Mouse (Mus musculus) embryonic facial prominence, embryonic 11.5 days (tissue): ENCODE results near the gene Col24a1. TPM values are rescaled to one million over a fixed set of nuclear protein-coding genes. Genes with fewer than 3 reads are reported as not detected.
A peak's percentile ranks its signal among the peaks of the same experiment; 100 is the strongest.

Experiments
- ATAC-seq: fragments of 200-750 bp; cut with Nextera tagmentation; replicated peaks from 2 replicates; pipeline ENCODE4 v1.8.0; 2017; ENCODE audit warnings: low read depth; ENCODE audit not compliant: insufficient number of reproducible peaks, low FRiP score, low TSS enrichment
- DNase-seq: peaks from one replicate; pipeline ENCODE4 v3.0.0-alpha.2; 2015; ENCODE audit warnings: low spot score
- H3K27ac ChIP-seq: fragments of 300-500 bp; sonication (generic); replicated peaks from 2 replicates; pipeline ENCODE4 v1.5.1; 2014; ENCODE audit warnings: mild to moderate bottlenecking, low read depth, low read length, control low read depth
- H3K27me3 ChIP-seq: fragments of 300-500 bp; sonication (generic); 2 replicates; pipeline ENCODE4 v1.6.1; 2014; ENCODE audit warnings: mild to moderate bottlenecking, low read length, moderate library complexity, mixed read lengths; ENCODE audit not compliant: control insufficient read depth, insufficient read depth
- H3K36me3 ChIP-seq: fragments of 300-500 bp; sonication (generic); replicated peaks from 2 replicates; pipeline ENCODE4 v1.6.1; 2014; ENCODE audit warnings: low read depth, mild to moderate bottlenecking, low read length, moderate library complexity, mixed read lengths; ENCODE audit not compliant: control insufficient read depth, insufficient read depth
- H3K4me1 ChIP-seq: fragments of 300-500 bp; sonication (generic); 2 replicates; pipeline ENCODE4 v1.6.1; 2014; ENCODE audit warnings: low read length, mixed read lengths; ENCODE audit not compliant: control insufficient read depth, insufficient read depth
- H3K4me2 ChIP-seq: fragments of 300-500 bp; sonication (generic); 2 replicates; pipeline ENCODE4 v1.6.1; 2014; ENCODE audit warnings: low read depth, mild to moderate bottlenecking, control low read depth, low read length, moderate library complexity
- H3K4me3 ChIP-seq: fragments of 300-500 bp; sonication (generic); 2 replicates; pipeline ENCODE4 v1.5.1; 2014; ENCODE audit warnings: low read depth, low read length, control low read depth
- H3K9ac ChIP-seq: fragments of 300-500 bp; sonication (generic); replicated peaks from 2 replicates; pipeline ENCODE4 v1.6.1; 2014; ENCODE audit warnings: mild to moderate bottlenecking, control low read depth, low read length
- H3K9me3 ChIP-seq: fragments of 300-500 bp; sonication (generic); replicated peaks from 2 replicates; pipeline ENCODE4 v1.6.1; 2016; ENCODE audit warnings: mild to moderate bottlenecking, low read length, inconsistent platforms, mixed read lengths; ENCODE audit not compliant: control insufficient read depth
- WGBS: fragments of 180-500 bp; shearing (Covaris S2); extraction: QIAGEN DNeasy Blood & Tissue Kit; methylation state at CpG from one replicate; pipeline ENCODE4 v1.1.7; 2014; 5-methylcytosine and 5-hydroxymethylcytosine counted together
- polyA plus RNA-seq: library from polyadenylated mRNA; unstranded; fragments of >200 nt; fragmentation: Nextera tagmentation; extraction: Ambion mirVana; gene quantifications from 2 replicates; pipeline ENCODE4 v1.2.1, GENCODE M21; 2014

Gene Col24a1
- polyA plus RNA-seq, 1 experiment from 2014 or later = 2.1 TPM

- no peaks in the 10 kb centered on the region for H3K4me1 ChIP-seq
- no peak for DNase-seq
- no peak for ATAC-seq
- H3K4me3 ChIP-seq = no peak overlapping the region
- no peaks in the 10 kb centered on the region for H3K9me3 ChIP-seq
- no peaks in the 10 kb centered on the region for H3K36me3 ChIP-seq
- H3K27ac ChIP-seq = no peak overlapping the region
- H3K4me2 ChIP-seq = no peak overlapping the region
- H3K27me3 ChIP-seq = no peaks in the 10 kb centered on the region
- H3K9ac ChIP-seq = no peak overlapping the region
- 79% methylated on average over 3 of the region's 3 CpGs for WGBS
Measured at GRCm38 (mm10) chr3:145550216-145550615, 257.9 kb downstream of the Col24a1 start.

GRCm38 (mm10) chr3:145554388-145554787 lies 262.1 kb downstream of the Col24a1 start:
- no peak overlapping the region for H3K27ac ChIP-seq
- H3K4me2 ChIP-seq = no peak overlapping the region
- no peak for DNase-seq
- H3K27me3 ChIP-seq = no peaks in the 10 kb centered on the region
- H3K4me1 ChIP-seq = no peaks in the 10 kb centered on the region
- ATAC-seq = no peak
- no peak overlapping the region for H3K4me3 ChIP-seq
- H3K9me3 ChIP-seq = no peaks in the 10 kb centered on the region
- H3K9ac ChIP-seq = no peak overlapping the region
- H3K36me3 ChIP-seq = no peaks in the 10 kb centered on the region
- WGBS = 72% methylated on average over 2 of the region's 2 CpGs

GRCm38 (mm10) chr3:145556206-145556605 lies 263.9 kb downstream of the Col24a1 start:
- DNase-seq (no peak), ATAC-seq (no peak)
- H3K4me2 ChIP-seq = no peak overlapping the region
- 92% methylated on average over 10 of the region's 10 CpGs for WGBS
- no peak overlapping the region for H3K4me3 ChIP-seq
- H3K4me1 ChIP-seq = no peaks in the 10 kb centered on the region
- H3K27me3 ChIP-seq = no peaks in the 10 kb centered on the region
- no peak overlapping the region for H3K9ac ChIP-seq
- H3K9me3 ChIP-seq = no peaks in the 10 kb centered on the region
- no peak overlapping the region for H3K27ac ChIP-seq
- no peaks in the 10 kb centered on the region for H3K36me3 ChIP-seq

GRCm38 (mm10) chr3:145559675-145560074 lies 267.4 kb downstream of the Col24a1 start:
- DNase-seq = no peak
- H3K9ac ChIP-seq = no peak overlapping the region
- H3K4me1 ChIP-seq = no peaks in the 10 kb centered on the region
- H3K27me3 ChIP-seq = no peaks in the 10 kb centered on the region
- no peak overlapping the region for H3K27ac ChIP-seq
- no peaks in the 10 kb centered on the region for H3K36me3 ChIP-seq
- ATAC-seq = no peak
- 91% methylated on average over 5 of the region's 5 CpGs for WGBS
- H3K4me2 ChIP-seq = no peak overlapping the region
- H3K9me3 ChIP-seq = no peaks in the 10 kb centered on the region
- H3K4me3 ChIP-seq = no peak overlapping the region

- Histone ChIP-seq H3K9me3 (no peaks in the 10 kb centered on the region), H3K9ac (no peak overlapping the region), H3K4me1 (no peaks in the 10 kb centered on the region), H3K27me3 (no peaks in the 10 kb centered on the region), H3K4me2 (no peak overlapping the region), H3K4me3 (no peak overlapping the region), H3K36me3 (no peaks in the 10 kb centered on the region), H3K27ac (no peak overlapping the region)
- WGBS = 82% methylated on average over 4 of the region's 4 CpGs
- ATAC-seq (no peak), DNase-seq (no peak)
Measured at GRCm38 (mm10) chr3:145560117-145560516, 267.8 kb downstream of the Col24a1 start.

- no peaks in the 10 kb centered on the region for H3K27me3 ChIP-seq
- no peaks in the 10 kb centered on the region for H3K9me3 ChIP-seq
- no peak overlapping the region for H3K9ac ChIP-seq
- H3K4me1 ChIP-seq = 0 out of 2 replicates have a peak, but pooled peaks cover 2% of the 10 kb centered on the region
- WGBS = 89% methylated on average over 3 of the region's 3 CpGs
- no peak overlapping the region for H3K4me2 ChIP-seq
- ATAC-seq = no peak
- no peaks in the 10 kb centered on the region; the same call in none of the 2 replicates for H3K36me3 ChIP-seq
- DNase-seq = no peak
- H3K4me3 ChIP-seq = no peak overlapping the region
- H3K27ac ChIP-seq = no peak overlapping the region
Measured at GRCm38 (mm10) chr3:145574468-145574867, 282.2 kb downstream of the Col24a1 start.

GRCm38 (mm10) chr3:145575340-145575739 lies 283.1 kb downstream of the Col24a1 start:
- Histone ChIP-seq H3K4me3 (no peak overlapping the region), H3K27me3 (no peaks in the 10 kb centered on the region), H3K4me1 (0 out of 2 replicates have a peak, but pooled peaks cover 2% of the 10 kb centered on the region), H3K9ac (no peak overlapping the region), H3K27ac (no peak overlapping the region), H3K9me3 (no peaks in the 10 kb centered on the region), H3K36me3 (no peaks in the 10 kb centered on the region; the same call in none of the 2 replicates), H3K4me2 (no peak overlapping the region)
- ATAC-seq (no peak; the same call in 1 of the 2 replicates), DNase-seq (no peak)
- 82% methylated on average over 7 of the region's 7 CpGs for WGBS

- ATAC-seq (peak; percentile 87), DNase-seq (peak; percentile 98)
- Histone ChIP-seq H3K4me1 (0 out of 2 replicates have a peak, but pooled peaks cover 2% of the 10 kb centered on the region), H3K9ac (peak within 1 kb of the TSS; percentile 70), H3K4me2 (peak within 1 kb of the TSS; percentile 71), H3K27ac (no peak within 1 kb of the TSS), H3K9me3 (no peaks in the 10 kb centered on the region), H3K27me3 (no peaks in the 10 kb centered on the region), H3K4me3 (peak within 1 kb of the TSS; percentile 74), H3K36me3 (no peaks in the 10 kb centered on the region; the same call in none of the 2 replicates)
- WGBS = 5% methylated on average over 37 of the region's 37 CpGs
Measured at GRCm38 (mm10) chr3:145575743-145576481, 283.6 kb downstream of the Col24a1 start, which contains the start of gene Znhit6. Znhit6 (plus strand) TSS chr3:145576205.
